Mouse (Mus musculus) kidney, postnatal 10 days (tissue): ENCODE data around the gene Kifc5b.

Source experiments
- DNase-seq: peaks from one replicate; pipeline ENCODE4 v3.0.0; 2021; ENCODE audit warnings: mixed read lengths

Gene Kifc5b

DNA sequence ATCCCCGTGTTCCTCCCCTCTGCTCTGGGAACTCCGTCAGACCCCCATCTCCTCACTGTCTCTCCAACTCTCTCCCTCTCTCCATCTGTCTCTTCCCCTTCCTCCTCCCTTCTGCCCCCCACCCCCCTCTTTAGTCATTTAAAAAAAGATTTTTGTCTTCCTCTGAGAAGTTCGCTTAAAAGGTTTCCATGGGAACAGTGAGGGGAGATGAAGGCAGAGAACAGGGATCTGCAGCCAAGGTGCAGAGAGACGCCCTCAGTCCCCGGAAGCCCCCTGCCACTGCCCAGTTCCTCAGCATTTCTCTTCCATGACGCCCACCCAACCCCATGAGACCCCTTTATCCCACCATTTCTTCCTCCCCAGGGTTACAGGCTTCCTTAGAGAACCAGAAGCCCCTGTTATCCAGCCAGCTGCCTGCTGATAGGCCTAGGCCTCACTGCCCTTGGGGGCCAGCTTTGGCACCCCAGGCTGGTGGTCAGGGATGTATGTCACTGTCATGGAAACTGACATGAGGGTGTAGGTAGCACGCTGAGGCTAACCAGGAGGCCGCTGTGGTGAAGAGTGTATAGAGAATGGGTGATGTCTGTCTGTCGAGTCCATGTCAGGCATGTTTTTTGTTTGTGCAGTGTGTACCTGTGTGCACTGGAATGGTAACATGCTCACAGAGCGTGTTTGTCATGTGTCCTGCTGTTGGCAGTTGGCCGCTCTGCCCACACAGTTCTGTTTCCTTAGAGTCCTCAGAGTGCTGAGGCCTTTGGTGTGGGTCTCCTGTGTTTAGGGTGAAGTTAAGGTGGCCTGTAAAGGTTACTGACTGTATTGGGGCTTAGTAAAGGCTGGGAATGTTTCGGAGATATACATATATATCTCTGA lies 30.6 kb downstream of the Kifc5b start:
- no peak for DNase-seq

DNA sequence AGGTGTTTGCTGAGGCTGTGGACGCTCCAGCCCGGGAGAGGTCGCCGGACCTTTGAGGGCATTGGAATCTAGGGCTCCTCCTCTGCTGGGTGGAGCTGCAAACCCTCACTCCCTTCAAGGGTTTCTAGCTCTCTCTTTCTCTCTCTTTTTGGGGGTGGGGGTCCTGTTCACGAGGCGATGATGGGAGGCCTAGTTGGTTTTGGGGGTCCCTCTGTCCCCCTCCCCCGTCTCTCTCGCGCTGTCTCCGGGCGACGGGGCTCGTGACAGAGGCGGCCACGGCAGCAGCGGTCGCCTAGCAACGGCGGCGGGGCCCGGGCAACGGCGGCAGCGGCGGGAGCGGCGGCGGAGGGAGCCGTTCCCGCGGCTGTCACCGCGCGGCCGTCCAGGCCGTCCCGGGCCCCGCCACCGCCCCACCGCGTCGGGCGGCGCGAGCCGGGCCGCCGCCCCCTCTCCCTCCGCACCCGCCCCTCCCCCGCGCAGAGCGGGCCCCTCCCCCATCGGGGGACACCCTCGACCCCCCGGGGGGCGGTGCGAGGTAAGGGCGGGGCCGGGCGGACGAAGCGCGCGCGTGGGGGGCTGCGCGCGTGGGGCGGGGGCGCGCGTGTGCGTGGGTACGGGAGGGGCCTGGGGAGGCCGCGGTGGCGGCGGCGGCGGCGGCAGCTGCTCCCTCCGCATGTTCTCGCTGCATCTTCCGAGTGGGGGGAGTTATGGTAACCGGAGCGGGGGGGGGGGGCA lies 31.6 kb downstream of the Kifc5b start:
- DNase-seq = peak; percentile 79

GRCm38 (mm10) chr17:26949051-26949577 lies 32.2 kb downstream of the Kifc5b start:
- no peak for DNase-seq

GRCm38 (mm10) chr17:26949866-26950265 lies 33.0 kb downstream of the Kifc5b start:
- no peak for DNase-seq

DNA sequence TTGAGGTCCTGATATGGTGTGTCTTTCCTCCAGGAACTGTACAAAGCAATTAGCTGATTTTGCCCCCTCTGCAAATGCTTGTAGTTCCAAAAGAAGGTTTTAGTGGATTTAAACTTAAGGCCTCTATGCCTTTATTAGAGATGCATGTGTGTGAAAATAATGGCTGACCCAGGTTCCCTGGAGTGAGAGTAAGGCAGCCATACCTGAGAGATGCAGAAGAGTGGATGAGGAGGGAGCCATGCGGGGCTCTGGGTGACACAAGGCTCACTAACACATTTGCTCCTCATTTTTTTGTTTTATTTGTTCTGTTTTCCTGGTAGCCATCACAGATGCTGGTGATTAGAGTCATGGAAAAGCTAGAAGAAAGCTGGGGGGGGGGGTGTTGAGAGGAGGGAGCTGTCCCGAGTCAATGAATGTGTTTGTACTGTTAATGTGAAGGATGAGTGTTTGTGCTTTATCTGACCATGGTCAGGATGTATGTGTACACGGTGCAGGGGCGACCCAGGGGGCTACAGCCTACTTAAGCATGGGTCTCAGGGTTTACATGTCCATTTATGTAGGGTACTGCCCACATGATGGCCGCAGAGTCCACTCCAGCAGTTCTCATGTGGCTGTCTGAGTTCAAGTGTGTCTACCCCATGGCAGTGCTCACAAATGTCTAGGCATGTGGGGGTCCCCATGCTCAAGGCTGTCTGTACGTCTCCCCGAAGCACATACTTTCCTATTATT lies 33.8 kb downstream of the Kifc5b start:
- DNase-seq = no peak

GRCm38 (mm10) chr17:26951406-26951805 lies 34.5 kb downstream of the Kifc5b start:
- DNase-seq = peak; percentile 92

DNA sequence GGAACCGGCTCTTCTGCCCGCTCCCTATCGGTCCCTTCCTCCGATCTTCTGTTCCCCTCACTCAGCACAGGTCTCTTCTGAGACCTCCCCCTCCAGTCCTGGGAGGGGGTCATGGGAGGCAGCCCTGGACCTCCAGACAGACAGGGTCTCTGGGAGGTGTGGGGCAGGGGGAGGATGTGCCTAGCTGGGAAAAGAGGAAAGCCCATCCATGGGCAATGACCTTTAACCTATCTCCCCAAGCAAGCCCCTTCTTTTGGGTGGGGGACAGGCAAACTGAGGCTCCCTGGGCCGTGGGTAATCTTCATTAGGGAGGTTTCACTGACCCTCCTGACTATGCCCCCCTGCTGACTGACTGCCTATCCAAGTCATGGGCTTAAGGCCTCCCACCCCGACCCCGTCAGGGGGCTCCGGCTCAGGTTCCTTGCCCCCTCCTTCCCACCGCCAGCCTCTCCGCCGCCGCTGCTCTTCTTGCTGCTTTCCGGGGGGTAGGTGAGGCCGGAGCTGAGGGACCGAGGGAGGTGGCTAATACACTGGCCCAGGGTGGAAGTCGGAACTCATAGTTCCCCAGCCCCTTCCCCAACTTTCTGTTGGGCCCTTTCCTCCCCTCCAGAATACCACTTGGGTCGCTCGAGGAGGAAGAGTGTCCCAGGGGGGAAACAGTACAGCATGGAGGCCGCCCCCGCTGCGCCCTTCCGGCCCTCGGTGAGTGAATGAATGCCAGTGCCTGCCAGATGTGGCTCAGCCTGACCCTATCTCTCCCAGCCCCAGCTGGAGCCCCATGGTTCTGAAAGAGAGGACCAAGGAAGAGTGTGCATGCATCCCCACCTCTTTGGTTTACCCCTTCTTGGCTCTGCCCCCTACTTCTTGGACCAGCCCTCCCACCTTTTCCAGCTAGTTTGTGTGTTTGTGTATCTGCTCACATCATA lies 35.3 kb downstream of the Kifc5b start:
- DNase-seq = no peak

DNA sequence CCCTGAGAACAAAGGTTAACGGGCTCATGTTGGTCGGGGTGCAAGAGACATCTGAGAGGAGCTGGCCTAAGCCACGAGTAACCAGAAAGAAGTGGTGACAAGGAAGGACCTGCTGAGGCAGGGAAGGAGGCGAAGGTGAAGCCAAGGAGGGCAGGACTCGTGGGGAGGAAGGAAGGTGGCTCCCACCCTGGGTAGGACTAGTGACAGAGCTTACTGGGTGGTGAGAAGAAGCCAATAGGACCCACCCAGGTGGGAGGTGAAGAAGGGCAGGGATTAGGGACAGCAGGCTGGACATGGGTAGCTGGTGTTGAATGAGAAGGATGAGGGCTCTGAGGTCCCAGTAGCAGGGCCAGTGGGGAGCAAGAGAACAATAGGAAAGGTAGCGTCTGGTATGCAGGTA lies 36.3 kb downstream of the Kifc5b start:
- no peak for DNase-seq

- DNase-seq = no peak
Measured at GRCm38 (mm10) chr17:26953726-26954125, 36.8 kb downstream of the Kifc5b start.

- no peak for DNase-seq
Measured at GRCm38 (mm10) chr17:26956309-26956708, 39.4 kb downstream of the Kifc5b start.

DNA sequence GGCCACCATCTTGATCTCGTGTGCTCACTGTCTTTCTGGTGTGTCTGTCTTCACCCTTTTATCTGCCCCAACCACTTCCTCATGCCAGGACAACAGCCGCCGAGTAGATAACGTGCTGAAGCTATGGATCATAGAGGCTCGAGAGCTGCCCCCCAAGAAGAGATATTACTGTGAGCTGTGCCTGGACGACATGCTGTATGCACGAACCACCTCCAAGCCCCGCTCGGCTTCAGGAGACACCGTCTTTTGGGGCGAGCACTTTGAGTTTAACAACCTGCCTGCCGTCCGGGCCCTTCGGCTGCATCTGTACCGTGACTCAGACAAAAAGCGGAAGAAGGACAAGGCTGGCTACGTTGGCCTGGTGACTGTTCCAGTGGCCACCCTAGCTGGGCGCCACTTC lies 40.0 kb downstream of the Kifc5b start:
- no peak for DNase-seq

- DNase-seq = no peak
Measured at GRCm38 (mm10) chr17:26957872-26958271, 41.0 kb downstream of the Kifc5b start.

DNA sequence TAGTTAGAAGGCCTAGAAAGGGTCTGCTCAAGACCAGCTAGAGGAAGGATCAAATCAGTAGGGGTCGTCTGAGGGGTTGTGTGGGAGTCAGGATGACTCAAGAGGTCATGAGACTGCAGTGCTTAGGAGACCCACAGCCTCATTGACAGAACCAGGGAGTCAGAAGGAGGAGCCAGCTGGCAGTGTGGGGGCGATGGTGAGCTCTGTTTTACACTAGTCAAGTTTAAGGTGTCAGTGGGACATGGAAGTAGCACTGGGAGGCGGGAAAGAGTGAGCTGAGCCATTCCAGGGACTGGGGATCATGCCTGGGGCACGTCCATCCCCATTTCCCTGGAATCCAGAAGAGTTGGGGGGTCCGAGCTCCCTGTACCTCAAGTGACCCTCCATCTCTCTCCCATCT lies 42.0 kb downstream of the Kifc5b start:
- no peak for DNase-seq

DNA sequence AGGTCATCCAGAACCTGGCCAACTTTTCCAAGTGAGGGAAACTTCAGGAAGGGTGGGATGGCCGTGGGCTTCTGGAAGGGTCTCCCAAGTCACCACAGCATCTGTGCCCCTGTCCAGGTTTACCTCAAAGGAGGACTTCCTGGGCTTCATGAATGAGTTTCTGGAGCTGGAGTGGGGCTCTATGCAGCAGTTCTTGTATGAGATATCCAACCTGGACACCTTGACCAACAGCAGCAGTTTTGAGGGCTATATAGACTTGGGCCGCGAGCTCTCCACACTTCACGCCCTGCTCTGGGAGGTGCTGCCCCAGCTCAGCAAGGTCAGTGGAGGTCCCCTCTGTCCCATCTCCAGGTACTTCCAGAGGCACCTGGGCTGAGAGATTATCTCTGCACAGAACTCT lies 42.9 kb downstream of the Kifc5b start:
- no peak for DNase-seq

DNA sequence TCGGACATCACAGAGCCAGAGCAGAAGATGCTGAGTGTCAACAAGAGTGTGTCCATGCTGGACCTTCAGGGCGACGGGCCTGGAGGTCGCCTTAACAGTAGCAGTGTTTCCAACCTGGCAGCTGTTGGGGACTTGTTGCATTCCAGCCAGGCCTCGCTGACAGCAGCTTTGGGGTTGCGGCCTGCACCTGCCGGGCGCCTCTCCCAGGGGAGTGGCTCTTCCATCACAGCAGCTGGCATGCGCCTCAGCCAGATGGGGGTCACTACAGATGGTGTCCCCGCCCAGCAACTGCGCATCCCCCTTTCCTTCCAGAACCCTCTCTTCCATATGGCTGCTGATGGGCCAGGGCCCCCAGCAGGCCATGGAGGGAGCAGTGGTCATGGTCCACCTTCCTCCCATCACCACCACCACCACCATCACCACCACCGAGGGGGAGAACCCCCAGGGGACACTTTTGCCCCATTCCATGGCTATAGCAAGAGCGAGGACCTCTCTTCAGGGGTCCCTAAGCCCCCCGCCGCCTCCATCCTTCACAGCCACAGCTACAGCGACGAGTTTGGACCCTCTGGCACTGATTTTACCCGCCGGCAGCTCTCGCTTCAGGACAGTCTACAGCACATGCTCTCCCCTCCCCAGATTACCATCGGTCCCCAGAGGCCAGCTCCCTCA lies 44.8 kb downstream of the Kifc5b start:
- DNase-seq = no peak

- DNase-seq = no peak
Measured at GRCm38 (mm10) chr17:26966993-26967392, 50.1 kb downstream of the Kifc5b start.

GRCm38 (mm10) chr17:26967477-26967876 lies 50.6 kb downstream of the Kifc5b start:
- DNase-seq = no peak

- no peak for DNase-seq
Measured at GRCm38 (mm10) chr17:26968200-26968611, 51.3 kb downstream of the Kifc5b start.

DNA sequence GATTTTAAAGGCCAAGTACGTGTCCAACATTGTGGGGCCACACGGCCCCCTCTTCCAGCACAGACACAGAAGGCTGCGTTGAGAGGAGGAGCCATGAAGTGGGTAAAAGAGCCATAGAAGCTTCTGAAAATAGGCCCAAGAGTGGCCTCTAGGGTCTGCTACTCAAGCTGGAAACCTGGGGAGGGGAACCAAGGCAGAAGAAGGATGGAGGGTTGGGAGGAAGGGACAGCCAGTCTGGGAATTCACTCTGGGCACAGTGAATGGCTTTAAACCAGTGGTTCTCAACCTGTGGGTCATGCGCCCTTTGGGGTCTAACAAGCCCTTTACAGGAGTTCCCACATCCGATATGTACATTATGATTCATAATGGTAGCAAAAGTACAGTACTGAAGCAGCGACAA lies 52.4 kb downstream of the Kifc5b start:
- DNase-seq = no peak

DNA sequence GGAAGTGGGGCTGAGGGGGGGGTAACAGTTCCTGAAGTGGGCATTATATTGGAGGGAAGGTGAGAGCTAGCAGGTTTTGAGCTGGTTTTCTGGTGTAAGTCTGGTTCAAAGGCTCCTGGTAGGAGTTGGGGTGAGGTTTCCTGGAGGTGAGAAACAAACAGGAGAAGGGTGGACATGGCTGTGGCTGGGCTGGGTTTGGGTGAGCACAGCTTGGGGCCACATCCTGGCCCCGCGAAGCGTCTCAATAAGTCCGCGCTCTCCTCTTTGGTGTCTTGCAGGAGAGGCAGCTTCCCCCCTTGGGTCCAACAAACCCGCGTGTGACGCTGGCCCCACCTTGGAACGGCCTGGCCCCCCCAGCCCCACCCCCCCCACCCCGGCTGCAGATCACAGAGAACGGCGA lies 53.3 kb downstream of the Kifc5b start:
- no peak for DNase-seq

DNA sequence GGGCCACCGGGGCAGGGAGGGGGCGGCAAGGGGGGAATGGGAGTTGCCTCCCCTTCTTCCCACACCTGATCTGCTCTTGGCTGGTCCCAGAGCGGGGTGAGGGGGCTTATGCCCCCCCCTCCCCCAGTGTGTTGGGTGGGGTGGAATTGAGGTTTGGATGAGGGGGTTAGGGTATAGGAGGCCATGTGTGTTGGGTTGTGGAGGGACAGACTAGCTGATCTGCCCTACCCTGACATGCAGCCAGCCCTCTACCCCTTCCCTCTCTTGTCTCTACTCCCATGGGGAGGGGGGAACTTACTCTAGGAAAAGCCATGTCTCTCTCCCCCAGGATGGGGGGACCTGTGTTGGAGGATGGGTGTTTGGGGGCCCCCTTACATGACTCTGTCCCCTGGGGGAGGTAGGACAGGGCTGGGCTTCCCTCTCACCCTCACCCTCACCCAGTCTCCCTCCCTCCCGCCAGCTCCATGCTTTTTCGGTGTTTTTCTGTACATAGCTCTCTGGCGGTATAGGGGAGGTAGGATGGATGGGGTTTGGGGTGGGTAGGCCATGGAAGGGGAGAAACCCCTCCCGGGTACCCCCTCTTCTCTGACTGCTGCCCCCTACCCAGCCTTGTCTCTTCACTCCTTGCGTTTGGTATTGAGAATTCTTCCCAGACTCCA lies 54.5 kb downstream of the Kifc5b start:
- DNase-seq = no peak
